Mouse (Mus musculus) c-Kit-negative CD71-positive TER-119-positive erythroid progenitor cells, embryonic 14.5 days (primary cell): ENCODE results near the gene Lrrn4.

Experiments
- DNase-seq: peaks from one replicate; pipeline ENCODE4 v3.0.0-alpha.2; 2013; ENCODE audit warnings: low read depth, low spot score

Lrrn4 gene

DNA sequence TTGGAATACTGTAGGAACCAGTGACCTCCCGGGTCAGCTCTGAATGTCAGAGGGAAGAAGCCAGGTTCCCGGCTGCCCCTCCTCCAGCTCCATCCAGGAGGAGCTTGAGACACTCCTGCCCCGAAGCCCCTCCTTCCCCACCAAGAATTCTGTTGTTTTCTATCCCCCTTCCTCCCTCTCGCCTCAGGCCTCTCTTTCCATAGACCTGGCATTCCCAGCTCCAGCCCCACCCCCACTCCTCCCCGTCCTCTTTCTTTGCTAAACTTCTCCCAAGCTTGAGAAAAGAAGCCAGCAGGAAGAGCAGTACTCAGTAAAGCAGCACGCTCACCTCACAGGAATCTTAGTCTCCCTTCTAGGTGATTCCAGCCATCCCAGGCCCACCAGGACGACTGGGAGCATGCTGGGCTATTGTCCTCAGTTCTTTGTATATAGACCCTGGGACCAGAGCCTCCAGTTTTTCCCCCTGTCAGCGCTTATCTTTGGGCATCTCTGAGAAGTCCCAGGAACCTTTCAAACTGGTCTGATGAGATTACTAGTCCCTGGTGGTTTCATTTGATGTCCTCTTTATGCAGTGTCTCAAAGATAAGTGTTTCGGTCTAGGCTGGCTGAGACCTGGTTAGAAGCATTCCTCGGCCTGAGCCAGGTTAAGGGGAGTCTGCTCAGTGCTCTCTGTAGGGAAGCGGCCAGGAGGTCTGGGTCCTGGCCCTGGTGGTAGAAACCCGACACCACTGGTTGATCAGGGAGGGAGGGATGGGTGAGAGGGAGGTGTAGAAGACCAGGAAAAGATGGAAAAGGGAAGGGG, at the start of gene Lrrn4:
Gene Lrrn4 (minus strand): TSS at position 48 of the 802 bp plus-strand sequence.
- no peak for DNase-seq

DNA sequence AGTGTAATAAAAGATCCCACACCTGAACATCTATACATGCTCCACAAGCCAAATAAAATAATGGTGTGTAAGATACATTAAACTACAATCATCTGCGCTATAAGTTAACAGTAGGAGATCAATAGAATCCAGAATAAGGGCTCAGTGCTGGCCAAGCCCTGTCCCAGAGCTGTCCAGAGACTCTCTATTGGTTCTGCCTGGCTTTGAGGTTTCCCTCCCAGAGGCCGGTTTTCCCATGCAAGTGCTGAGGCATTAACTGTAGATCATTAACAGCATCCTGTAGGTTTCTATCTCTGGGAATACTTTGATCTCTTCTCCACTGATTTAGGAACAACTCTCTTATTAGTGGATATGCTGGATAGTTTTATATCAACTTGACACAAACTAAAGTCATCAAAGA, 48.3 kb upstream of the Lrrn4 start:
- no peak for DNase-seq

DNA sequence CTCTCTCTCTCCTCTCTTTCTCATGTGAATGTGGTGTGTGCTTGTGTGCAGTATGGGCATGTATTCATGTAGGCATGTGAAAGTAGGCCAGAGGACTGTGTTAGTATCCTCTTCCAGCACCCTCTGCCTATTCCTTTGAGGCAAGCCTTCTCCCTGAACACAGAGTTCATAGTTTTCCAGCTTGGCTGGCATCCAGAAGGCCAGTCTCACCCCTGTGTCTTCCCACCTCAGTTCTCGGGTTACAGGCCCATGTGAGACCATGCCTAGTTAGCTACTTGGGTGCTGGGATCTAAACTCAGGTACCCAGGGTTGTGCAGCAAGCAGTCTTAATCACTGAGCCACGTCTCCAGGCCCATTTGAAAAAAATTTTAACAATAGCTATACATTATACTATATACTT, 47.2 kb upstream of the Lrrn4 start:
- DNase-seq: no peak

DNA sequence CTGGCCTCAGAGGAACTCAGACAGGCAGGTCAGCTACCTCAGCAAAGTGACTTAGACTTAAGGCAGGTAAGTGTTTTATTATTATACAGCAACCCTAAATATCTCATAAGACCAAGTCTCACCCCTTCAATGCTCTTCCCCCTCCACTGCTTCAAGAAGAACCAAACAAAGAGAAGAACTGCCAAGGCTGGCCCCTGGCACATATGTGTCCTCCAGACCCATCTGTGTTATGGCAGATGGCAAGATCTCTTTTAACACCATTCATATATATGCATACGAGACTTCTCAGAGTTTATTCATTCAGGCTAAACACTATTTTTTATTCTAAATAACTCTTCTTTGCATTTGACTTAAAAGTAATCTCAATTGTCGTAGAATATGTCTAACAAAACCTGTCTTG, 46.6 kb upstream of the Lrrn4 start:
- DNase-seq: no peak

DNA sequence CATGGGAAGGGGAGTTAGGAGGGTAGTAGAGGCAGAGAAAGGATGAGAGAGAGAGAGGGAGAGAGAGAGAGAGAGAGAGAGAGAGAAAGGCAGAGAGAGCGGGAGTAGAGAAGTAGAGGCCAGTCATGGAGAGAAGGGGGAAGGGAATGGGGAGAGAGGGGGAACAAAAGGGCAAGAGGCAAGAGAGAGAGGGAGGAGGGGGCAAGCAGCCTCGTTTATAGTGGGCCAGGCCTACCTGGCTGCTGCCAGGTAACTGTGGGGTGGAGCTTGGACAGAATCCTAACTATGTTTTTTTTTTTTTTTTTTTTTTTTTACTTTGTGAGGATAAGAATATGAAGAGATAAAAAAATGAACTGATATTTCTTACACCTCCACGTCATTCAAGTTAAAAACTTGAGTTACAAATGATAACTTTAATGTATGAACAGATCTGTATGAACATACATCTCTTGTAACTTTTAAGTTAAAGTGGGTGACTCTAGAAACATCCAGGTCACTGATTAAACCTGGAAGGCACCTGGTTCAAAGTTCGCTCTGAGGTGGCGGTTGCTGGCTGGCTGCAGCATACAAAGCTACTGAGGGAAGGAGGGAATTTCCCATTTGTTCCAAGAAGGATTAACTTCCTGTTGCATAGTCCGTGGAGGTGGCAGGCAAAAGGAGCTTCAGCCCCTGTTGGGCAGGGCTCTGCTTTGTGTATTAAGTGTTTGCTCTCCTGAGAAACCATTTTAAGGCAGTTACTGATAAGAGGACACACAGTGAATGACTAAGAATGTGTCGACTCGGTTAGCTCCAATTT, 42.8 kb upstream of the Lrrn4 start:
- no peak for DNase-seq

DNA sequence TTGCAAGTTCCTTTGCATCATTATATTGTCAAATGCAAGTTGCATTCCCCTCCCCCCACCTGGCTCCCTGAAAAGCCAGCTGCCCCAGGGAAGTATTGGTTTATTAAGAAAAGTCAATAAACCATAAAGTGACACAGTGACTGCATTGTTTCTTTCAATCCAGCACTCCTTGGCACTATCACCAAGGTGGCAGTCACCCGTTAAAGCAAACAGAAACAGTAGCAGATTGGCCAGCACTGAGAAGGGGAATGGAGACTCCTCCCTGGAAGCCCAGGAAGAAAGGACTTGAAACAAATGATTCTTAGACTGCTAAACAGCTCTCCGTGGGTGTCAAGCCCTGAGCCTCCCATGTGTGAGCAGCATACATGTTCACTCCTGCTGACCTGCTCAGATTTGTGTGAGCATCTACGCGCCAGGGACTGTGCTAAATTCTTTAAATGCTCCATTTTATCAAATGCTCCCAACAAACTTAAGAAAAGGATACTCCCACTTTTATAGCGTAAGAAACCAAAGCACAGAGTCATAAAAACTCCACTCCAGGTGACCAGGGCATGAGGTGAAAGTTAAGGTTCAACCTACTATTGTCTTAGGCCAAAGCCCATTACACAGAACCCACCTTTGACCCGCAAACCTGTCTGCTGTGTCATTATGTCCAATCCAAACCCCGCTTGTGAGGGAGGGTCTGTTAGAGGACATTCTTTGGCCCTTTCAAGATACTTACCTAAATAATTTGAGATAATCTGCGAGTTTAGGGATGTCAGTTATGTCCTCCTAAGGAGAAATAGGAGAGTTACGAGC, 41.6 kb upstream of the Lrrn4 start:
- no peak for DNase-seq

DNA sequence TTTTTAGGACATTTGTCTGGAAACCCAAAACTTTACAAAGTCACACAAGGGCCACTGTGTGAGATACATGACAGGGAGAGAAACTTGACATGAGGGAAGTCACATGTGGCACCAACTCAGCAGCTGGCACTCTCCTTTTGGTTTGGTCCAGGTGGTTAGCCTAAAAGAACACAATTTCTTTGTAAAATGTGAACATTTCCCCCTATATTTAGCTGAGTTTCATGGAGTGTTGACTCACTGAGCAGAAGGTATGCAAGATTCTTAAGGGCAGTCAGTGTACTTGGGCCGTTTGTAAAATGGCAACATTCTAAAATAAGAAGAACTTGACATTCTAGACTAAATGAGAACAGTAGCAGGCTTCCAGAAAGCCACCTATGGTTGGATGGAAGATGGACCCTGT, 34.1 kb upstream of the Lrrn4 start:
- DNase-seq: no peak

DNA sequence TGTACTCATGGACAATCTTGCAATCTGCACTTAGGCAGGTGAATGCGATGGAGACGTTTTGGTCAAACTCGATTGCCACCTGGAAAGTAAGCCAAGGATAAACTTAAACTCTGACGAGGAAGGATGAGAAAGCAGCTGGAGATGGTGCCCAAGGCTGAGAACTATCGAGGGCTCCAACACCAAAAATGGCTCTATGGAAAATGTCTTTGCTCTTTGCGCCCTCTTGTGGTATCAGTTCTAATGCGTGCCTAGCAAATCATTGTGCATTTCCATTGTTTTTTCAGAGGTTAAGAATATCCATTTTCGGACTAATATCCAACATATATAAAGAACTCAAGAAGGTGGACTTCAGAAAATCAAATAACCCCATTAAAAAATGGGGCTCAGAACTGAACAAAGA, 26.1 kb upstream of the Lrrn4 start:
- DNase-seq: no peak

DNA sequence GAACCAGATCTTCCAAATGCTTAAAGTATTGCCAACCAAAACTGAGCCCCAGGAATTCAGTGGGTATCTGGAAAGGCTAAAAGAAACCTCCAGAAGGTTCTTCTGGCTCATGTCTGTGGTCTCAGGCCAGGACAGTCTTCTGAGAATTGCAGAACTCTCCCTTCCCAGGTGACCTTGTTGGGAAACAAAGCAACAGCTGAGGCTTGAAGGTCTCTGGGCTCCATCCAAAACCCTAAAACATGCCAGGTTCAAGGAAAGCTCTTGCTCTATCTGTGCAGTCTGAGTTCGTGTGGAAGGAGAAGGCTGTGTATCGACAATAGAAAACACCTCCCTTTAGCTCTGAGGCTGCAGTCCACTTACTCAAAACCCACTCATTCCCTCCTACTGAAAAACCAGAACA, 24.3 kb upstream of the Lrrn4 start:
- DNase-seq: no peak

DNA sequence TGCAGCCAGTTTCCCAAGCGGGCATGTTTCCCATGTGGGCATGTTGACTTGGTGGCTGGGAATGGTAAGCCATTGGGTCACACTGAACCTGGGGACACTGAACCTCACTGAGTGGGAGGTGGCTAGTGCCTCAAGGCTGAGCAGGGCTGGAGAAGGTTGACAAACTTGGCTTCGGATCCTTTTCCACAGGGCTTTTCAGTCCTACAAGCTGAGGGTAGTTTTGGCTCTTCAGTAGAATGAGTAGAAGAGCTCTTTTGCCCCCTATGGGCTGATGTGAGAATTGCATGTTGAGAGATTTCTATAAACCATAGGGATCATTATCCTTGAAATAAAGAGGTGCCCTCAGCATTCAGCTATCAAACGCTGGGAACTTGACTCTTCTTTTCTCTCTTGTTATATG, 22.8 kb upstream of the Lrrn4 start:
- peak; percentile 28 for DNase-seq

DNA sequence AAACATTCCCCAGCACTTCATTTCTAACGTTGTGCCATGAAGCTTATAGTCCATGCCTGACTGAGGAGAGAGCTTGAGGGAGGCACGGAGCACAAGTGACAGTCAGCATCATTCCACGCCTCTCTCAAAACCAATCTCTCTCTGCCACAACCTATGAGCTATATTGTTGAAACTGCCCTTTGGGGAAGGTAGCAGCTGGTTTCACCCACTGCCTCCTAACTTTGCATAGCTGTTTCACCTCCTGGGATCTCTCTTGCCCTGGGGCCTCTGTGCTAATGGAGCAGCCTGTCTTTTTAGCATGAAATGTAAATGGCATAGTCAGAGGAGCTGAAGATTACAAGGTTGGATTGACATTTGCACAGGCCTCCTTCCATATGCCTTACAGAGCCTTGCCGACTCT, 21.4 kb upstream of the Lrrn4 start:
- no peak for DNase-seq

DNA sequence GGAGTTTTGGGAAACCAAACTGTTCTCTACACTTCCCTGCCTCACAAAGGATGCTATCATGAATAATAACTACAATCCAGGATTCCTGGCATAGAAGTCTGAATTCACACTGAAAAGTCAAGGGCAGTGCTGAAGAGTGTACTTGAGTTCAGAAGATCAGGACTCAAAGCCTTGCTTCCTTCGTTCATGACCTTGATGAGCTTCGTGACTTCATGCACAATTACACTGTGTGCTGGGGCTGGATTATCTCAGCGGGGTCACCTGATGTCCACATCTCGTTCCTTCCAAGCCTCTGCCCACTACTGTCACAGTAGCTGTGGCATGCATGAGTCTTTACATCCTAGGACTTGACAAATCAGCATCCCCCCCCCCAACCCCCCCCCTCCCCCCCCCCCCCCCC, 20.9 kb upstream of the Lrrn4 start:
- no peak for DNase-seq

DNA sequence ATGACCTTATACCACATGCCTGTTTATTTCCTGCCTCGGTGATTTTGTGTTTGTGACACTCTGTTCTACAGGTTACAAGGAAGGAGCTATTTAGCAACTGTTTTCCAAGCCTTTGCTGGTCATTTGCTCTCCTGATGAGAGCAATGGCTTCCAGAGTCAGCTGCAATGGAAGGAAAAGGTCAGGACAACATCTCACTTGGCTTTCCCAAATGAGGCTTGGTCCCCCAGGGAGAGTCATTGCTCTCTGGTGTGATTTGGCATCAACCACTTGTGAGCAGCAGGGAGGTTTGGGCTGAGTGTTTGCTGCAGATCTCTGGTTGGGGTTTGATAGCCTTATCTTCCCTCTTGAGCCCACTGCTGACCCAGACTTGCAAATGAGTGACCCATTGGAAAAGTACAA, 19.9 kb upstream of the Lrrn4 start:
- DNase-seq: no peak

DNA sequence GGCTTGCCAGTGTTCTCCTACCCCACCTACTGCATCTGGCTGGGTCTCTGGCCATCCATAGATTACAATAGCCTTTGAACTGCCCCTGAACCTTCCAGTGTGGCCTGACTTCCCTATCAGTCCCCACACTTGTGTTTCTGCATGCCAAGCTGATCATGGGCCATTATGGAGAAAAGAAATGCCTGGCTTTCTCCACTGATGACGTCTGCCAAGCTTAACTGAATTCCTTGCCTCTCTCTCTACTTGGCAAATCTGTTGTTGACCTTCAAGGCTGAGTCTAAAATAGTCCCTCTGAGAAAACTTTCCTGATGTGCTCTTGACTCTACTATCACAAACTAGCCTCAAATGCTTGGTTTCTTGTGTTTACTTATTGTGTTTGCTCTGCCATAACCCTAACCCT, 17.5 kb upstream of the Lrrn4 start:
- DNase-seq: no peak

DNA sequence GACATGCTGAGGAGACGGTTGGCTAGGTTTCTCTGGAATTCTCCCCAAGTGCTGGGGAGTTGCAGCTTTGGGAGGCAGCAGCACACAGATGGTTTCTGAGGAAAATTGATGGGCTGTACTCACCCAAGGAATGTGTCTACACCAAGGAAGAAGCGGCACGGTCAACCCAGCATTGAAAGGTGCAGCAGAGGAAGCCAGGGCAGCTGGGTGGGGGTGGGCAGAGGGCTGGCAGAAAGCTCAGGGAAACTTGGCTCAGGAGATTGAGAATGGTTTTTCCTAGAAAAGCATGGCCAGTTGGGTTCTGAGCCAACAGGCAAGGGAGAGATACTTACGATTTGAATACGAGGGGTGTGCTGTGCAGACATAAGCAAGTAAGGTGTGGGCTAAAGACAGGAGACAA, 13.1 kb upstream of the Lrrn4 start:
- DNase-seq: no peak

DNA sequence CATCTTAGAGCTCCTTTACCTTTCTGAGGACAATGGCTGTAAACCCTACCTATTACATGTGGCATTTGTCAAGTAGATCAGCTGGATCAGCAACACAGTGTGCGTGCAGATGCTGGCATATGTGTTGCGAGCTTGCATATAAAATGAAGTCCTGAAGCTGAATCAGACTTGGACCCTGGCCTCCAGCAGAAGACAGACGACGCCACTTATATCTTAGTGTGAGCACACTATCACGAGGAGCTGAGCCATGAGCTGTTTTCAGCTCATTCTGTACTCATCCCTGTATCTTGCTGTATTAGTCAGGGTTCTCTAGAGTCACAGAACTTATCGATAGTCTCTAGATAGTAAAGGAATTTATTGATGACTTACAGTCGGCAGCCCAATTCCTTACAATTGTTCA, 4.6 kb upstream of the Lrrn4 start:
- no peak for DNase-seq

DNA sequence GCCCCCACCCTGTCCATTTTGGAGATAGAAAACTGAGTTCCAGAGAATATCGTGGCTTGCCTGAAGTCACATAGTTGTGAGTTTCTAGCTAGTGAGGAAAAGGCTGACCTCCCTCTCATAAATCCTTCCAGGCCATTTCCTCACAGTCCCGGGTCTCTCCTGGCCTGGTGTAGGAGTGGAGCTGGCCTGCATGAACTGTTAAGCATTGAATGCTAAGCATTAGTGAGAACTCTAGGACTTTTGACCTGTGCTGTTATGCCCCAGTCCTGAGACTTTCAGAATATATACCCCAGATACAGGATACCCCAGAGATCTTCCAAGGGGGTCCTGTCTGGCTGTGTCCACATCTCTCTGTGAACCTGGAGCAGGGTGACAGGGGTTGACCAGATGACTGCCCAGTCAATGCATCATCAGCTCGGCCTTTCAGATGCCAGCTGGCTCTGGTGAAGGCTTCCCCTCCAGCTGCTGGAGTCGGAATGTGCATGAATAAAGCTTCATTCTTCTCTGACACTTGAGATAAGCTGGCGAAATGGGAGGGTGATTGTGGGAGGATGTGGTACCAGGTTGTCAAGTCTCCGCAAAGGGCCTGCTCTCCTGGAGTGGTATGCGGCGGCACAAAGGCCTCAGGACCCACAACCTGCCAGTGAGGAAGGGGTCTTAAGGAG, 3.7 kb upstream of the Lrrn4 start:
- DNase-seq: no peak

DNA sequence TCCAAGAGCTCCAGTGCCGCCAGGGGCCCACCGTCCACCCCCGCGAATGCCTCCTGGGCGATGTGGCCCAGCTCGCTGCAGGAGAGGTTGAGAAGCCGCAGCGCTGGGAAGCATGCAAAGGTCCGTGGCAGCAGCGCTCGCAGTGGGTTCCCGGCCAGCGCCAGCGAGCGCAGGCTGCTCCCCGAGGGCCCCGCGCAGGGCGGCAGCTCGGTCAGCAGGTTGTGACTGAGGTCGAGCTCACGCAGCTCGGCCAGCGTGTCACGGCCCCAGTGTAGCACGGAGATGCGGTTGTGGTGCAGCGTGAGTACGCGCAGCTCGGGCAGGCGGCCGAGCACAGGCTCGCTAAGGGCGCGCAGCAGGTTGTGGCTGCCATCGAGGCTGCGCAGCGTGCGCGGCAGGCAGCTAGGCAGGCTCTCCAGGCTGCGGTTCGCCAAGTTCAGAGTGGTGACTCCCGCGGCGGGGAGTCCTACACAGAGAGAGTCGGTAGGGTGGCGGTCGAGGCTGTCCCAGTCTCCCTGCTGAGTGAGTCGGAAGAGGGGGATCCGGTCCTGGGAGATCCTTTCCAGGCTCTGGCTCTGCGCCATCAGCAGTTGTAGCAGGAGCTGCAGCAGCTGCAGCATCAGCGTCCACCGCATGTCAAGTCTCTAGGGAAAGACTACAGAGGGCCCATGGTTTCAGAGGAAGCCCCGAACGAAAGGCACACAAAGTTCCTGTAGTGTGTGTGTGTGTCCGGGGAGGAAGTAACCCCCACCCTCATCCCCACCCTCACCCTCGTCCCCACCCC, 1.2 kb downstream of the Lrrn4 start:
- no peak for DNase-seq

DNA sequence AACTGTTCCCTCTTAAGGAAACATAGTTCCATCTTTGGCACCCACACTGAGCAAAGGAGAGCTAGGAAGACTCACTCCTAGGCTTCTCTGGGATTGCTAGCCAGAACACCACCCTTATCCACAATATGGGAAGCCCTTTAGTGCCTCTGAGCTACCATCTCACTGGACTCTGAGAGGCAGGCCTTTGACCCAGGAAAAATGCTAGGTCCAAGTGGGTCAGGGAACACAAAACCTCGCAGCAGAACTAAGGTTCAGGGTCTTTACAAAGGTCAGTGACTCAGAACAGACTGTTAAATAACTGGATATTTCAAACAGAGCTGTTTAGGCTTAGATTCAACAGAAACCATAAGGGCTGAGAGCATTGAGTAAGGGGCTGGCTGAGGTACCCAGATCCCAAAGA, 3.7 kb downstream of the Lrrn4 start:
- DNase-seq: no peak

DNA sequence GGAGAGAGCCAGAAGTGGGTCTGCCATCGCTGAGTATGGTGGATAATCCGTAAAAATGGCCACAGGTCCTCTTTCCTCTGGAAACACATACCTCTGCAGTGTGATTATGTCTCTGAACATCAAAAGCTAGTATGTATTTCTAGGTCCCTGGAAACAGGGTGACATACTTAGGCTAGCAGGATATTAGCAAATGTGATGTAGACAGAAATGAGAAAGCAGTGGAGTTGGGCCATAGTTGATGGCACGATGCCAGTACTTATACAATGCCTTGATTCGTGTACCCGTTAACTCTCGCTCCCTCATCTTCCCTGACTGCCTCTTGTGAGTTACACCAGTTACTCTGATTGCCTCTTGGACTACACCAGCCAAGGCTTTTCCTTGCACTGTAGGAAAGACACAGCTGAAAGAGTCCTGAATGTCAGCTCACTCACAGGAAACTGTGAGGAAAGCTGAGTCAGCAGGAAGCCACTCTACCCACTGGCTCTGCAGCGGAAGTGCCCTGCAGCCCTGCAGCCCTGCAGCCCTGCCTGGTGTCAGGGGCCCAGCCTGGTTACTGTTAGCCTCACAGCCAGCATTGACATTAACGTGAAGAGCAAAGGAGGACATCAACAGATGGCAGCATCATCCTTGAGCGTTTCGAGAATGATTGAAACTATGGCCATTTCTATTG, 6.9 kb downstream of the Lrrn4 start:
- DNase-seq: no peak

DNA sequence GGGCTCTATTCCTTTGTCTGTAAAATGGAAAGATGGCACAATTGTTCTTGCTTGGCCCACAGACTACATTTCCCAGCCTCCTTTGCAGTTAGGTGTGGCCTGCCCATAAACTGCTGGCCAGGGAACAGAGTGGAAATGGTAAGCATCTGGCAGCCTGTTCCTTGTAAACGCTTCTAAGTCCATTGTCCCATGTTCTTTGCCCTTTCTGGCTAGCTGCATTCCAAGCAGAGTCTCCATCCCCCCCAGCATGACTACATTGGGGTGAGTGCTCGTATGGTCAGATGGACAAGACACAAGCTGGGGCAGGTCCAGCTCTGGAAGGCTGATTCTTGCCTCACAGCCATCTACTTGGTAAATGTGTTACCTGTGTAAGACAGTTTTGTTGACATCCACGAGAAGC, 9.0 kb downstream of the Lrrn4 start:
- DNase-seq: no peak
